Mouse (Mus musculus) left cerebral cortex, postnatal 14 days (tissue): Measurements from ENCODE around the gene Camk2g. TPM values are rescaled to one million over a fixed set of nuclear protein-coding genes. Genes with fewer than 3 reads are reported as not detected.

Source experiments
- DNase-seq, 2 experiments: peaks; one replicate each; pipeline ENCODE4 v3.0.0; 2021 to 2022; ENCODE audit warnings: low spot score in 2 of 2, mixed read lengths in 1 of 2
- intact Hi-C: fragments of 180-260 bp; cut with DNase I; formaldehyde crosslinking; loops from one replicate; pipeline ENCODE4 v1.15.1; 2025
- microRNA-seq, 2 experiments: library from miRNA; unstranded; fragments of <30 nt; microRNA quantifications; one replicate each; pipeline ENCODE4 v1.2.0; 2022
- total RNA-seq, 2 experiments: library from RNA; stranded (reverse); gene quantifications; 2 replicates each; pipeline ENCODE4 v1.2.3; 2021

The Camk2g gene
- total RNA-seq, 2 experiments from 2014 or later, result 305 to 316 TPM

DNA sequence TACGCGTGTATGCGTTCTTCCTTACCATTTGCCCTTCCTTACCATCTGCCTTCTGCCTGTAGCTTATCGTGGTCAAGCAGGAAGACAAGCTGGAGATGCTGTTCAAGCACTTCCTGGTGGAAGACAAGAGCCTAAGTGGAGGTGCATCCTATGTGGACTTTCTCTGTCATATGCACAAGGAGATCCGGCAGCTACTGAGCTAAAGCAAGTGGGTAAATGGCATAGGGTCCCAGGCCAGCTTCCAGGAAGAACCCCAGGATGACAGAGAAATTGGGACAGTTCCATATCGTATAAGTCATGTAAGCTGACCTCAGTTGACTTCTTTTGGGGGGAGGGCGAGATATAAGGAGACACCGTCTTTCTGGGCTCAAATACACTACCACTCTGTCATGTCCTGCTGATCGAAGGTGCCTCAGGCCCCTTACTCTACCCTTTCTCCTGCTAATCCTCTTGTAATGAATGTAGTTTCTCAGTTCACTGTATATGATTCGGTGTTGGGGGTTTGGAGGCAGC is 100.2 kb downstream of the Camk2g start:
- intact Hi-C loops, result no loop called here

DNA sequence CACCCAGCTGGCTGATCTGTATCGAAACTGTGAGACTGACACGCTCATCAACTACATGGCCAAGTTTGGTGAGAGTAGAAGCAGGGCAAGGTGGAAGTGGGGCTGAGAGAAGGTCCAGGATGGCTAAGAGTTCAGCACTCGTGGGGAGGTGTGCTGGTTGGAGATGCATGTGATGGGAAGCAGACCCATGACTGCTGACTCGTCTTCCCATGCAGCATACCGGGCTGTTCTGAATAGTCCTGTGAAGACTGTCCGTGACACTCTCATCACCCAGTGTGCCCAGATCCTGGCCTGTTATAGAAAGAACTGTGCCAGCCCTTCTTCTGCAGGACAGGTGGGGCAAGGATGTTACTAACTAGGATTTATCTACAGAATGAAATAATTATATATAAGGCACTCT is 102.1 kb downstream of the Camk2g start:
- no peak for DNase-seq
- intact Hi-C loops, result no loop called here

More for the DNA sequence above, 100.2 kb downstream of the Camk2g start:
- no peak for DNase-seq

DNA sequence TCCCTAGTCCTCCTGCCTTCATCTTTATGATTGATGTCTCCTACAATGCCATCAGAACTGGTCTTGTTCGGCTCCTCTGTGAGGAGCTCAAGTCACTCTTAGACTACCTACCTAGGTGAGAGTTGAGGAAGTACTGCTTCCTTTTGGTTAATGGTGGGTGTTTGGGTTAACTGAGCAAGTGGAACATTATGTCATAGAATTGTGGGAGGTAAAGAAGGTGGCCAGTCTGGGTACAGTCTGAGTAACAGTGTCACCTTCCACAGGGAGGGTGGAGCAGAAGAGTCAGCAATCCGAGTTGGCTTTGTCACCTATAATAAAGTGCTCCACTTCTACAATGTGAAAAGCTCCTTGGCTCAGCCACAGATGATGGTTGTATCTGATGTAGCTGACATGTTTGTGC is 104.9 kb downstream of the Camk2g start:
- intact Hi-C loops, result no loop called here
- no peak for DNase-seq

DNA sequence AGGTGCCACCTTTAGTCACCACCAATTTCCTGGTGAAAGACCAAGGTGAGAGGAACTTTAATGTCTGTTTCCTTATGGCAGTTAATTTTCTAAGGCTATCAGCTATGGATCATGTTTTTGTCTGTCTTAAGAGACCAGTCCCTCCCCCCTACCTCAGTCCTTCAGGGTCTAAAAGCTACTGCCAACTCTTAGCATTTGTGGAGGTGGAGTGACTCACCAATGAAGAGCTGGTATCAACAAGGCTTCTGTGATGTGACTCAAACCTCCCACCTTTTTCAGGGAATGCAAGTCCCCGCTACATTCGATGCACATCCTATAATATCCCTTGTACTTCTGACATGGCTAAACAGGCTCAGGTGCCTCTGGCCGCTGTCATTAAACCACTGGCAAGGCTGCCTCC is 107.3 kb downstream of the Camk2g start:
- DNase-seq, result no peak

More for the DNA sequence above, 107.3 kb downstream of the Camk2g start:
- intact Hi-C loops, result no loop called here

Small RNA genes lying within 50 kb of the gene (microRNA-seq; reads per million reads assigned to microRNA genes)
- 0.26 to 0.67 reads per million in 2 experiments for gene Mir6946

Other genes with a start within 250 kb of the Camk2g start
- 100 to 1,000 TPM; 387 to 395 TPM for gene Ppp3cb, start 247.5 kb downstream of the Camk2g start, total RNA-seq
- gene Usp54, start 153.0 kb downstream of the Camk2g start, total RNA-seq, result 10 to 100 TPM; 29.7 to 35.7 TPM
- not detected for gene Myoz1, start 137.5 kb downstream of the Camk2g start, total RNA-seq
- gene Synpo2l, start 125.7 kb downstream of the Camk2g start, total RNA-seq, result under 1 TPM; 0.47 to 0.64 TPM
- gene Sec24c, start 119.8 kb downstream of the Camk2g start, total RNA-seq, result 100 to 1,000 TPM in 1 of 2 experiments, 10 to 100 TPM in 1; 87.8 to 109 TPM
- 10 to 100 TPM; 19.3 to 20.1 TPM for gene Fut11, start 99.1 kb downstream of the Camk2g start, total RNA-seq
- gene Chchd1, start 91.1 kb downstream of the Camk2g start, total RNA-seq, result 10 to 100 TPM; 49.9 to 53.9 TPM
- 100 to 1,000 TPM; 136 to 142 TPM for gene Zswim8, start 86.5 kb downstream of the Camk2g start, total RNA-seq
- 10 to 100 TPM; 14.5 to 17.5 TPM for gene Ndst2, start 59.5 kb downstream of the Camk2g start, total RNA-seq
- gene Plau, start 42.6 kb upstream of the Camk2g start, total RNA-seq, result 1 to 10 TPM; 7.4 to 7.7 TPM
- 10 to 100 TPM; 27.9 to 28.7 TPM for gene Vcl, start 135.3 kb upstream of the Camk2g start, total RNA-seq